Mouse (Mus musculus) cerebellum, adult 2 months (tissue): ENCODE results near the gene Syce3. TPM values are rescaled to one million over a fixed set of nuclear protein-coding genes. Genes with fewer than 3 reads are reported as not detected.
A peak's percentile ranks its signal among the peaks of the same experiment; 100 is the strongest.

Experiments
- DNase-seq, 2 experiments: peaks; one replicate each; pipeline ENCODE4 v3.0.0; 2021
- H3K27ac ChIP-seq: fragments of 200-500 bp; 2 replicates; pipeline ENCODE4 v1.5.1; 2012; ENCODE audit warnings: low read length, control low read depth, inconsistent platforms; ENCODE audit not compliant: insufficient read depth
- H3K27me3 ChIP-seq: fragments of 200-500 bp; 2 replicates; pipeline ENCODE4 v1.6.1; 2012; ENCODE audit warnings: inconsistent platforms, mild to moderate bottlenecking, low read length, moderate library complexity; ENCODE audit not compliant: control insufficient read depth, insufficient read depth
- H3K4me1 ChIP-seq: fragments of 200-500 bp; 2 replicates; pipeline ENCODE4 v1.6.1; 2011; ENCODE audit warnings: low read length; ENCODE audit not compliant: control insufficient read depth, insufficient read depth
- H3K4me3 ChIP-seq: fragments of 200-500 bp; replicated peaks from 2 replicates; pipeline ENCODE3; 2011; ENCODE audit warnings: mild to moderate bottlenecking, low read depth, low read length, control low read depth; ENCODE audit not compliant: insufficient read depth
- CTCF ChIP-seq: fragments of 200-500 bp; IDR thresholded peaks from 2 replicates; pipeline ENCODE4 v1.5.1; 2011; ENCODE audit warnings: low read depth, mild to moderate bottlenecking, control low read depth, low read length, moderate library complexity, borderline replicate concordance; ENCODE audit not compliant: insufficient read depth
- POLR2A ChIP-seq: fragments of 200-500 bp; IDR thresholded peaks from 2 replicates; pipeline ENCODE4 v1.6.1; 2011; ENCODE audit warnings: low read length, control low read depth, borderline replicate concordance; ENCODE audit not compliant: insufficient read depth
- WGBS: fragments of 180-500 bp; shearing (Covaris S2); methylation state at CpG from one replicate; pipeline ENCODE4 v1.1.7; 2018; 5-methylcytosine and 5-hydroxymethylcytosine counted together
- polyA plus RNA-seq: library from polyadenylated mRNA; depleted of rRNA; stranded (reverse); fragments of >200 nt; gene quantifications from 2 replicates; pipeline ENCODE4 v1.2.3, GENCODE M21; 2012

Gene Syce3
- polyA plus RNA-seq, 1 experiment = not detected

- TF ChIP-seq POLR2A = peak; percentile 83
- no peak for TF ChIP-seq CTCF
- peaks cover 6% of the 10 kb centered on the region; the same call in 1 of the 2 replicates for H3K4me1 ChIP-seq
- no peaks in the 10 kb centered on the region for H3K27me3 ChIP-seq
- peak; percentile 94 to 97 for DNase-seq
- H3K4me3 ChIP-seq = peak within 1 kb of the TSS; percentile 76
- under 1% methylated on average over 70 of the region's 70 CpGs for WGBS
- H3K27ac ChIP-seq = peak within 1 kb of the TSS; percentile 77
Observed at GRCm38 (mm10) chr15:89429352-89430221, 19.3 kb upstream of the Syce3 start, which contains the start of the genes C730034F03Rik, Gm44502 and Chkb. Gene C730034F03Rik (plus strand): TSS chr15:89429589. Gene Gm44502 (minus strand): TSS chr15:89429696. Gene Chkb (minus strand): TSS chr15:89429908.

GRCm38 (mm10) chr15:89428821-89429351, 18.6 kb upstream of the Syce3 start:
- Histone ChIP-seq H3K4me3 (peak overlapping the region; percentile 76), H3K4me1 (peaks cover 6% of the 10 kb centered on the region; the same call in 1 of the 2 replicates), H3K27me3 (no peaks in the 10 kb centered on the region), H3K27ac (no peak overlapping the region)
- no peak for DNase-seq
- no peak for TF ChIP-seq CTCF
- 2% methylated on average over 22 of the region's 22 CpGs for WGBS

GRCm38 (mm10) chr15:89428136-89428790, 18.0 kb upstream of the Syce3 start:
- Histone ChIP-seq H3K27ac (no peak overlapping the region), H3K4me1 (peaks cover 6% of the 10 kb centered on the region; the same call in 1 of the 2 replicates), H3K27me3 (no peaks in the 10 kb centered on the region), H3K4me3 (peak overlapping the region; percentile 76)
- peak in 1 of 2 experiments; percentile 33 for DNase-seq
- 62% methylated on average over 19 of the region's 19 CpGs for WGBS
- no peak for TF ChIP-seq POLR2A
- TF ChIP-seq CTCF = no peak

GRCm38 (mm10) chr15:89426716-89427115, 16.4 kb upstream of the Syce3 start:
- Histone ChIP-seq H3K4me3 (no peak overlapping the region), H3K4me1 (peaks cover 8% of the 10 kb centered on the region), H3K27ac (no peak overlapping the region), H3K27me3 (no peaks in the 10 kb centered on the region)
- peak in 1 of 2 experiments; percentile 15 for DNase-seq
- TF ChIP-seq CTCF = no peak
- TF ChIP-seq POLR2A = no peak
- 68% methylated on average over 10 of the region's 10 CpGs for WGBS

GRCm38 (mm10) chr15:89425711-89426121, 15.4 kb upstream of the Syce3 start, which contains the start of gene Cpt1b:
Gene Cpt1b (minus strand): TSS chr15:89425863.
- H3K4me1 ChIP-seq = peaks cover 6% of the 10 kb centered on the region
- TF ChIP-seq POLR2A = no peak
- TF ChIP-seq CTCF = no peak
- DNase-seq = peak in 1 of 2 experiments; percentile 22
- WGBS = 46% methylated on average over 6 of the region's 6 CpGs
- no peak within 1 kb of the TSS for H3K4me3 ChIP-seq
- H3K27ac ChIP-seq = no peak within 1 kb of the TSS
- no peaks in the 10 kb centered on the region for H3K27me3 ChIP-seq

DNA sequence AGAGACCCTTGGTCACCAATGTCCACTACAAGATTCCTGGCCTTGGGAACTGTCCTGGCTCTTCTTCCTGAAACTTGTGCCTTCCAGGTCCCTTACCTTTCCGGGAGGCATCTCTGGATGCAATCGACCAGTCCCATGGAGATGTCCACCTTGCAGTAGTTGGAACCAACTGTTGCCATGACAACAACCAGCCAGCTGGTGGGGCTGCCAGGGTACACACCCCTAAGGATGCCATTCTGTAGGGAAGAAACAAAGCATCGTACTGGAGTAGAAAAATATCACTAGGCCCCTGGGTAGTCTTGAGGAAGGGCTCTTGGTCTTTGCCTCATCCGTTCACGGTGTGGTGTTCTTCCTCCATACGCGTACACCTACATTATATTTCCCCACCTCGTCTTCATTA, 14.3 kb upstream of the Syce3 start:
- WGBS = 72% methylated on average over 8 of the region's 8 CpGs
- Histone ChIP-seq H3K4me3 (no peak overlapping the region), H3K27ac (no peak overlapping the region), H3K27me3 (no peaks in the 10 kb centered on the region), H3K4me1 (peaks cover 6% of the 10 kb centered on the region)
- TF ChIP-seq POLR2A (no peak), CTCF (no peak)
- peak in 1 of 2 experiments; percentile 10 for DNase-seq

- Histone ChIP-seq H3K27ac (no peak overlapping the region), H3K4me1 (peaks cover 6% of the 10 kb centered on the region), H3K4me3 (no peak overlapping the region), H3K27me3 (no peaks in the 10 kb centered on the region)
- TF ChIP-seq POLR2A (no peak), CTCF (no peak)
- peak; percentile 39 to 52 for DNase-seq
- 52% methylated on average over 9 of the region's 9 CpGs for WGBS
Observed at GRCm38 (mm10) chr15:89421938-89422337, 11.6 kb upstream of the Syce3 start.
